Mouse (Mus musculus) lung, embryonic 14.5 days (tissue): ENCODE data around the gene Rdh5. TPM values are rescaled to one million over a fixed set of nuclear protein-coding genes. Genes with fewer than 3 reads are reported as not detected.
A peak's percentile ranks its signal among the peaks of the same experiment; 100 is the strongest.

Experiments
- ATAC-seq: fragments of 200-750 bp; cut with Nextera tagmentation; 2 replicates; pipeline ENCODE4 v1.8.0; 2017; ENCODE audit warnings: mild to moderate bottlenecking, moderate TSS enrichment, moderate library complexity; ENCODE audit not compliant: insufficient read depth
- DNase-seq: peaks from one replicate; pipeline ENCODE4 v3.0.0-alpha.2; 2015
- H3K27ac ChIP-seq: fragments of 300-500 bp; sonication (generic); 2 replicates; pipeline ENCODE4 v1.5.1; 2014; ENCODE audit warnings: low read depth, mild to moderate bottlenecking, moderate library complexity
- H3K27me3 ChIP-seq: fragments of 300-500 bp; sonication (generic); 2 replicates; pipeline ENCODE4 v1.6.1; 2014; ENCODE audit warnings: low read length, control low read depth; ENCODE audit not compliant: insufficient read depth
- H3K36me3 ChIP-seq: fragments of 300-500 bp; sonication (generic); 2 replicates; pipeline ENCODE4 v1.6.1; 2014; ENCODE audit warnings: control low read depth; ENCODE audit not compliant: insufficient read depth
- H3K4me1 ChIP-seq: fragments of 300-500 bp; sonication (generic); 2 replicates; pipeline ENCODE4 v1.6.1; 2014; ENCODE audit warnings: antibody characterized with exemption, control low read depth; ENCODE audit not compliant: insufficient read depth
- H3K4me2 ChIP-seq: fragments of 300-500 bp; sonication (generic); 2 replicates; pipeline ENCODE4 v1.6.1; 2014; ENCODE audit warnings: mild to moderate bottlenecking
- H3K4me3 ChIP-seq: fragments of 300-500 bp; sonication (generic); 2 replicates; pipeline ENCODE4 v1.5.1; 2014; ENCODE audit warnings: low read depth, low read length
- H3K9ac ChIP-seq: fragments of 300-500 bp; sonication (generic); 2 replicates; pipeline ENCODE4 v1.6.1; 2014
- H3K9me3 ChIP-seq: fragments of 300-500 bp; sonication (generic); 2 replicates; pipeline ENCODE4 v1.6.1; 2016; ENCODE audit warnings: low read depth, low read length, control low read depth
- CTCF ChIP-seq: IDR thresholded peaks from 2 replicates; pipeline ENCODE4 v1.5.1; 2016; ENCODE audit warnings: antibody characterized with exemption, low read depth
- WGBS: fragments of 180-500 bp; shearing (Covaris S2); extraction: QIAGEN DNeasy Blood & Tissue Kit; methylation state at CpG from one replicate; pipeline ENCODE4 v1.1.7; 2014; 5-methylcytosine and 5-hydroxymethylcytosine counted together
- polyA plus RNA-seq: library from polyadenylated mRNA; unstranded; fragments of >200 nt; fragmentation: Nextera tagmentation; extraction: Ambion mirVana; gene quantifications from 2 replicates; pipeline ENCODE4 v1.2.1, GENCODE M21; 2014

The Rdh5 gene
- polyA plus RNA-seq, 1 experiment from 2014 or later, result 12.5 TPM

DNA sequence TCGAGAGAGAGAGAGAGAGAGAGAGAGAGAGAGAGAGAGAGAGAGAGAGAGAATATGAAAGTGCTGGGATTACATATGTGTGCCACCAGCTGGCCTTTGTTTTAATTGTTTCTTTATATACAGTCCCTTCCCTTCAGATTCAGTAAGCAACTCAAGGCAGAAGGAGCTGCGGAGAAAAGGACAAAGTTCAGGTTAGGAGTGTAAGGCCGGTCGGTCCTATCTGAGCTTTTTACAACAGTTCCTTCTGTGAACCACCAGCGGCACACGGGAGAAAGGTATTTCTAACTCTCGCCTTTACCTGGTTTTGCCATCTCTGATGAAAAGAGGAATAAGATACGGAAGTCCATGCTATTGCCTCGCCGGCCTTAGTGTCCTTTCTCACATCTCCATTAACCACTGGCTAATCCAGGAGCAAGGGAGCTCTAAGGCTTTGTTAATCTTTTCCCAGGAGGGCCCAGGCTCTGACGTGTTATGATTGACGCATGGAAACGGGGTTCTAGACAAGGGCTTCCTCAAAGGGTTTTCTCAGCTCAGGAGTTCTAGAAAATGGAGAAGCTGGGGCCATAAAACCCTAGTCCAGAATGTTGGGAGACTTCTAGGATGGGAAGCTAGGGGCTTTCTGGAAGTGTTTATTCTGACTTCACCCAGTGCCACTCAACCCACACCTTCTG is 13.8 kb downstream of the Rdh5 start:
- peak; percentile 44 for DNase-seq
- no peak; the same call in 1 of the 2 replicates for ATAC-seq
- 52% methylated on average over 13 of the region's 13 CpGs for WGBS
- peak overlapping the region; percentile 74 for H3K4me2 ChIP-seq
- no peaks in the 10 kb centered on the region for H3K9me3 ChIP-seq
- H3K4me1 ChIP-seq, result peaks cover 4% of the 10 kb centered on the region; the same call in 1 of the 2 replicates
- no peak for TF ChIP-seq CTCF
- H3K27ac ChIP-seq, result peak overlapping the region; percentile 92
- peaks cover 17% of the 10 kb centered on the region for H3K36me3 ChIP-seq
- H3K4me3 ChIP-seq, result peak overlapping the region; percentile 86
- H3K9ac ChIP-seq, result peak overlapping the region; percentile 96
- no peaks in the 10 kb centered on the region for H3K27me3 ChIP-seq

DNA sequence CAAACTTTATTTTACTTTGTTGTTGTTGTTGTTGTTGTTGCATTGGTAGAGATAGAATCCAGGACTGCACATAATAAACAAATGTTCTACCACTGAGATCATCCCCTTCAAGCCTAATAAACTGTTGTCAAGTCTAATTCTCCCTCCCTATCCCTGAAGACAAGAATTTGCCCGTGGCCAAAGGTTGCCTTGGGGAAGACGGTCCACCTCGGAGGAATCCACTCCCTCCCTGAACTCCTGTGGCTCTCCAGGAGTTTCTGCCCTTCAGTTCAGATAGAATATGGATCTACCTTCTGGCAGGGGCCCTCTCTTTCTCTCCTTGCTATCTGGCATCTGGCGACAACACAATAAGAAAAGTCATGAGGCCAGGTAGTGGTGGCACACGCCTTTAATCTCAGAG is 17.9 kb downstream of the Rdh5 start:
- TF ChIP-seq CTCF, result no peak
- peaks cover 4% of the 10 kb centered on the region; the same call in 1 of the 2 replicates for H3K4me1 ChIP-seq
- DNase-seq (no peak), ATAC-seq (no peak)
- H3K9me3 ChIP-seq, result no peaks in the 10 kb centered on the region
- WGBS, result 71% methylated on average over 5 of the region's 5 CpGs
- no peak overlapping the region for H3K4me3 ChIP-seq
- H3K27me3 ChIP-seq, result no peaks in the 10 kb centered on the region
- no peak overlapping the region for H3K4me2 ChIP-seq
- no peak overlapping the region for H3K9ac ChIP-seq
- no peaks in the 10 kb centered on the region for H3K36me3 ChIP-seq
- no peak overlapping the region for H3K27ac ChIP-seq

DNA sequence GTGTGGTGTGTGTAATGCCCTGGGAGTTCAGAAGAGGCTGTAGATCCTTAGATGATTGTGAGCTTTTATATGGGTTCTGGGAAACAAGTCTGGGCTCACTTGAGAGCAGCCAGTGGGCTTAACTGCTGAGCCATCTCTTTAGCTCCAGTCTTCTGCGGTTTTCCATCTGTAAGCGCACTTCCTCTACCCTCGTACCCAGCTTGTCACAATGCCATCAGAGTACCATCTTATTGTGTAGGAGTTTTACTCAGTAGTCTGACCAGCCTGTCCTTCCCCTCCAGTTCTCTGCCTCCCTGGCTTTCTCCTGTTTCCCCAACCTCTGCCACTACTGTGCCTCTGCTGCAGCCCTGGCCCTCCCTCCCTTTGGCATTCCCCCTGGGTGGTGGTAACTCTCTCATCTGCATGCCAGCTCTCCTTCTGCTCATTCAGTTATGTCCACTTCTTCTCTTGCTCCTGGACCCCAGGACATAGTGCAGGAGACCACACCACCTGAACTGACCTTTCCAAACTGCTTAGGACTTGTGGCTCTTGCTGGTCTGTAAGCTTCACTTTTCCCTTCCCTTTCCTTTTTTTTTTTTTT is 20.2 kb downstream of the Rdh5 start:
- no peak overlapping the region for H3K9ac ChIP-seq
- no peak for TF ChIP-seq CTCF
- no peak overlapping the region for H3K4me2 ChIP-seq
- H3K4me1 ChIP-seq, result no peaks in the 10 kb centered on the region
- DNase-seq (no peak), ATAC-seq (no peak)
- H3K27me3 ChIP-seq, result no peaks in the 10 kb centered on the region
- no peak overlapping the region for H3K4me3 ChIP-seq
- H3K9me3 ChIP-seq, result no peaks in the 10 kb centered on the region
- H3K36me3 ChIP-seq, result no peaks in the 10 kb centered on the region
- 80% methylated on average over 3 of the region's 3 CpGs for WGBS
- H3K27ac ChIP-seq, result no peak overlapping the region

DNA sequence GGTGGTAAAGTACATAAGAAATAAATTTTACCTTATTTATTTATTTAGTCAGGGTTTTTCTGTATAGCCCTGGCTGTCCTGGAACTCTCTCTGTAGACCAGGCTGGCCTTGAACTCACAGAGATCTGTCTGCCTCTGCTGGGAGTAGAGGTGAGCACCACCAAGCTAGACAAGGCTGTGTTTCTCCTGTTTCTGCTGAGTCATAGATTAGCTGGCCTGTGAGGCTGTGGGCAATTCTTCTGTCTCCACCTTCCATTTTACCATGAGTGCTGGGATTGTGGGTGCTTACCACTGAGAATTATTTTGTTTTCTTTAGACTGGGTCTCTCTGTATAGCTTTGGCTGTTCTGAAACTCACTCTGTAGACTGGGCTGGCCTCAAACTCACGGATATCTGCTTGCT is 21.3 kb downstream of the Rdh5 start:
- DNase-seq, result no peak
- 47% methylated on average over 1 of the region's 1 CpGs for WGBS
- H3K9ac ChIP-seq, result no peak overlapping the region

DNA sequence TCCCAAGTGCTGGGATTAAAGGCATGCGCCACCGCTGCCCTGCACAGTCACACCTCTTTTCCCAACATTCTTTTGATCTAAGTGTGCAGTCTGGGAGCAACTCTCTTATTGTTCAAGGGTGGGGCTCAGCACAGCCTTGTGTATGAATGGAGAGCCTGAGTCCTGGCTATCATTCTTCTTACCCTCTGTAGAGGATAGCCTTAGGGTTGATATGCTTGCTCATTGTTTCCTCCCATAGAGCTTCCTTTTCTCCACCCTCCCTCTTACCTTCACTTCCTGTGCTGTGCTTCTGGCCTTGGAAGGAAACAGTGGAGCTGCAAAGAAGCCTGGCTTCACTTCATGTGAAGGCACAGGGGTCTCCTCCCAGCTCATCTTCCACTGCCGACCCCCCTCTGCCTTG is 22.0 kb downstream of the Rdh5 start, which contains the start of gene Cd63:
Cd63 (plus strand) TSS at position 292 of the 400 bp plus-strand sequence.
- Histone ChIP-seq H3K4me2 (no peak within 1 kb of the TSS), H3K4me1 (0 out of 2 replicates have a peak, but pooled peaks cover 5% of the 10 kb centered on the region), H3K4me3 (no peak within 1 kb of the TSS), H3K9me3 (no peaks in the 10 kb centered on the region), H3K9ac (no peak within 1 kb of the TSS), H3K27ac (no peak within 1 kb of the TSS), H3K27me3 (0 out of 2 replicates have a peak, but pooled peaks cover 5% of the 10 kb centered on the region), H3K36me3 (no peaks in the 10 kb centered on the region)
- no peak for TF ChIP-seq CTCF
- 68% methylated on average over 3 of the region's 3 CpGs for WGBS
- no peak for DNase-seq
- no peak for ATAC-seq

More for the DNA sequence above, 21.3 kb downstream of the Rdh5 start:
- H3K9me3 ChIP-seq, result no peaks in the 10 kb centered on the region
- no peak overlapping the region for H3K4me3 ChIP-seq
- TF ChIP-seq CTCF, result no peak
- H3K4me1 ChIP-seq, result 0 out of 2 replicates have a peak, but pooled peaks cover 2% of the 10 kb centered on the region
- no peaks in the 10 kb centered on the region for H3K27me3 ChIP-seq
- H3K4me2 ChIP-seq, result no peak overlapping the region
- H3K36me3 ChIP-seq, result no peaks in the 10 kb centered on the region
- ATAC-seq, result no peak
- H3K27ac ChIP-seq, result no peak overlapping the region

DNA sequence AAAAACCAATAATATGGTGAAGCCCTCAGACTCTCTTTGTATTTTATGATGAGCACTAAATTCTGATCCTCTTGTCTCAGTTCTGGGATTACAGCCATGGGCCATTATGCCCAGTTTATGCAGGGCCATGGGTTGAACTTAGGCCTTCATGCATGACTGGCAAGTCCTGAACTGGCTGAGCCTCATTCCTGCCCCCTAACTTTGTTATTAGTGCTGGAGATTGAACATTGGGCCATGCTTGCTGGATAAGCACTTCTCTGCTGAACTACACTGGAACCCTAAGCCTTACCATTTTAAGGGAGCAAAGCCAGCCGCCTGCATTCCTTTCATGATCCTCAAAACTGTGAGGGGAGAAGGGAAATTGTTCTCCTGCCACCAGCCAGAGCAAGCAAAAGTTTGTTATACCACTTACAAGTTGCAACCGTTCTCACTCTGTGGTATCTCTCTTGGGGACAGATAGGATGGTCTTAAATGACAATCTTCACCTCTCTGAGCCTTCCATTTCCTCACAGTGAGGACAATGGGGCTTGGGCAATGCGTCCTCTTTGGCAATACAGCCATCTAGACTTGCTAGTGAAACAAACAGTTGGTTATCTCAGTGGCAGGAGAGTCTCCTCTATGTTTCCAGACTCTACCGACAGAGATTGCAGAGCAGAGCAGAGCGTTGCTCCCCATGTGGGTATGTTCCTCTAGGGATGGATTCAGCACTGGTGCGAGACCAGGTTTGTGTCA is 22.8 kb downstream of the Rdh5 start:
- Histone ChIP-seq H3K9ac (no peak overlapping the region), H3K4me1 (0 out of 2 replicates have a peak, but pooled peaks cover 5% of the 10 kb centered on the region), H3K27ac (no peak overlapping the region), H3K27me3 (0 out of 2 replicates have a peak, but pooled peaks cover 5% of the 10 kb centered on the region), H3K36me3 (no peaks in the 10 kb centered on the region), H3K4me3 (no peak overlapping the region), H3K4me2 (no peak overlapping the region), H3K9me3 (no peaks in the 10 kb centered on the region)
- TF ChIP-seq CTCF, result no peak
- DNase-seq (no peak), ATAC-seq (no peak)
- WGBS, result 75% methylated on average over 6 of the region's 6 CpGs

DNA sequence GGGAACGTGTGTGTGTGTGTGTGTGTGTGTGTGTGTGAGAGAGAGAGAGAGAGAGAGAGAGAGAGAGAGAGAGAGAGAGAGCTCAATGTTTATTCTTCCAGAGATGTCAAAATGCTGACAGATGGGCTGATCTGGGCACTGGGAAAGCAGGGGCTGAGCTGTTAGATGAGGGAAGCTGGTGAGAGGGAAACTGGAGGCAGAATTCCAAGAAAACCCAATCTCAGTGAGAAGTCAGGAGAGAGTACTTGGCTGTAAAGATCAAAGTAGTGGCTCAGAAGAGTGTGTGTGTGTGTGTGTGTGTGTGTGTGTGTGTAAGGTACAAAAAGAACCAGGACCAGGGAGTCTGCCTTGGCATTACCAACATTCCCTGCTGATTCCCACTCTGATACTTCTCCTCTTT is 25.2 kb downstream of the Rdh5 start:
- H3K27me3 ChIP-seq, result 0 out of 2 replicates have a peak, but pooled peaks cover 11% of the 10 kb centered on the region

More for the DNA sequence above, 25.2 kb downstream of the Rdh5 start:
- DNase-seq, result peak; percentile 39
- ATAC-seq, result no peak
- Histone ChIP-seq H3K36me3 (no peaks in the 10 kb centered on the region), H3K4me2 (no peak overlapping the region), H3K27ac (peak overlapping the region; percentile 25; the same call in 1 of the 2 replicates), H3K9ac (no peak overlapping the region), H3K4me1 (0 out of 2 replicates have a peak, but pooled peaks cover 5% of the 10 kb centered on the region), H3K4me3 (no peak overlapping the region), H3K9me3 (no peaks in the 10 kb centered on the region)
- TF ChIP-seq CTCF, result no peak
- WGBS, result 6% methylated on average over 1 of the region's 1 CpGs
